Mouse (Mus musculus): ENCODE measurements around the gene Trarg1. TPM values are rescaled to one million over a fixed set of nuclear protein-coding genes. Genes with fewer than 3 reads are reported as not detected.
"Not testable (repeated sequence)": the region's sequence is repeated elsewhere in the genome, so short reads cannot be mapped to it uniquely, and the experiment has no call there.

The Trarg1 gene
- 0.66 and 0.94 TPM in 2 replicates for polyA plus RNA-seq (2015; fragmentation: Nextera tagmentation; extraction: Ambion mirVana)

- H3K4me2 ChIP-seq (ENCODE audit: low read depth, low read length); ATAC-seq; H3K4me1 ChIP-seq (ENCODE audit: control insufficient read depth, insufficient read depth, low read length); H3K36me3 ChIP-seq (ENCODE audit: control insufficient read depth, insufficient read depth, low read length); H3K9ac ChIP-seq (ENCODE audit: low read depth, low read length); H3K4me3 ChIP-seq (ENCODE audit: low read length); H3K27ac ChIP-seq (ENCODE audit: low read length); H3K27me3 ChIP-seq (replicated peaks; ENCODE audit: control insufficient read depth, insufficient read depth, low read length); H3K9me3 ChIP-seq (ENCODE audit: control insufficient read depth, low read length): not testable (repeated sequence)
- WGBS, result 29% methylated on average over 7 of the region's 8 CpGs
Measured at GRCm38 (mm10) chr11:76679508-76679907, at the start of gene Trarg1. Gene Trarg1, plus strand, starts transcription at chr11:76679808.

- no peaks in the 10 kb centered on the region for H3K9me3 ChIP-seq (ENCODE audit: control insufficient read depth, low read length)
- H3K36me3 ChIP-seq (ENCODE audit: control insufficient read depth, insufficient read depth, low read length), result no peaks in the 10 kb centered on the region
- H3K4me1 ChIP-seq (ENCODE audit: control insufficient read depth, insufficient read depth, low read length), result no peaks in the 10 kb centered on the region
- WGBS, result 40% methylated on average over 2 of the region's 2 CpGs
- no peaks in the 10 kb centered on the region for H3K27me3 ChIP-seq (replicated peaks; ENCODE audit: control insufficient read depth, insufficient read depth, low read length)
- no peak overlapping the region for H3K27ac ChIP-seq (ENCODE audit: low read length)
- no peak overlapping the region for H3K4me3 ChIP-seq (ENCODE audit: low read length)
- no peak overlapping the region for H3K4me2 ChIP-seq (ENCODE audit: low read depth, low read length)
- no peak for ATAC-seq
- no peak overlapping the region for H3K9ac ChIP-seq (ENCODE audit: low read depth, low read length)
Measured at GRCm38 (mm10) chr11:76630023-76630422, 49.6 kb upstream of the Trarg1 start.

- H3K27ac ChIP-seq (ENCODE audit: low read length), result no peak overlapping the region
- no peak for ATAC-seq
Measured at GRCm38 (mm10) chr11:76630487-76630886, 49.1 kb upstream of the Trarg1 start.

GRCm38 (mm10) chr11:76639269-76639985 lies 40.2 kb upstream of the Trarg1 start:
- Histone ChIP-seq H3K9me3 (ENCODE audit: control insufficient read depth, low read length) (no peaks in the 10 kb centered on the region), H3K9ac (ENCODE audit: low read depth, low read length) (no peak overlapping the region), H3K4me3 (ENCODE audit: low read length) (no peak overlapping the region), H3K4me2 (ENCODE audit: low read depth, low read length) (no peak overlapping the region), H3K27ac (ENCODE audit: low read length) (no peak overlapping the region), H3K36me3 (ENCODE audit: control insufficient read depth, insufficient read depth, low read length) (no peaks in the 10 kb centered on the region), H3K4me1 (ENCODE audit: control insufficient read depth, insufficient read depth, low read length) (no peaks in the 10 kb centered on the region), H3K27me3 (replicated peaks; ENCODE audit: control insufficient read depth, insufficient read depth, low read length) (no peaks in the 10 kb centered on the region)
- ATAC-seq, result no peak
- WGBS, result 78% methylated on average over 17 of the region's 17 CpGs

More at GRCm38 (mm10) chr11:76630487-76630886, 49.1 kb upstream of the Trarg1 start:
- WGBS, result 74% methylated on average over 5 of the region's 5 CpGs
- Histone ChIP-seq H3K9me3 (ENCODE audit: control insufficient read depth, low read length) (no peaks in the 10 kb centered on the region), H3K4me1 (ENCODE audit: control insufficient read depth, insufficient read depth, low read length) (no peaks in the 10 kb centered on the region), H3K4me2 (ENCODE audit: low read depth, low read length) (no peak overlapping the region), H3K9ac (ENCODE audit: low read depth, low read length) (no peak overlapping the region), H3K36me3 (ENCODE audit: control insufficient read depth, insufficient read depth, low read length) (no peaks in the 10 kb centered on the region), H3K27me3 (replicated peaks; ENCODE audit: control insufficient read depth, insufficient read depth, low read length) (no peaks in the 10 kb centered on the region), H3K4me3 (ENCODE audit: low read length) (no peak overlapping the region)

GRCm38 (mm10) chr11:76640231-76640630 lies 39.4 kb upstream of the Trarg1 start:
- Histone ChIP-seq H3K27me3 (replicated peaks; ENCODE audit: control insufficient read depth, insufficient read depth, low read length) (no peaks in the 10 kb centered on the region), H3K4me1 (ENCODE audit: control insufficient read depth, insufficient read depth, low read length) (no peaks in the 10 kb centered on the region), H3K9ac (ENCODE audit: low read depth, low read length) (no peak overlapping the region), H3K27ac (ENCODE audit: low read length) (no peak overlapping the region), H3K4me3 (ENCODE audit: low read length) (no peak overlapping the region), H3K36me3 (ENCODE audit: control insufficient read depth, insufficient read depth, low read length) (no peaks in the 10 kb centered on the region), H3K9me3 (ENCODE audit: control insufficient read depth, low read length) (no peaks in the 10 kb centered on the region), H3K4me2 (ENCODE audit: low read depth, low read length) (no peak overlapping the region)
- ATAC-seq, result no peak
- WGBS, result 74% methylated on average over 4 of the region's 4 CpGs

- Histone ChIP-seq H3K27me3 (replicated peaks; ENCODE audit: control insufficient read depth, insufficient read depth, low read length) (0 out of 2 replicates have a peak, but pooled peaks cover 3% of the 10 kb centered on the region), H3K9me3 (ENCODE audit: control insufficient read depth, low read length) (no peaks in the 10 kb centered on the region), H3K27ac (ENCODE audit: low read length) (no peak overlapping the region), H3K4me3 (ENCODE audit: low read length) (no peak overlapping the region), H3K4me1 (ENCODE audit: control insufficient read depth, insufficient read depth, low read length) (peaks cover 8% of the 10 kb centered on the region; the same call in 1 of the 2 replicates), H3K9ac (ENCODE audit: low read depth, low read length) (no peak overlapping the region), H3K36me3 (ENCODE audit: control insufficient read depth, insufficient read depth, low read length) (no peaks in the 10 kb centered on the region), H3K4me2 (ENCODE audit: low read depth, low read length) (no peak overlapping the region)
- ATAC-seq, result no peak
- WGBS, result 74% methylated on average over 6 of the region's 6 CpGs
Measured at GRCm38 (mm10) chr11:76644257-76644656, 35.4 kb upstream of the Trarg1 start.

- WGBS, result 76% methylated on average over 9 of the region's 9 CpGs
- H3K4me1 ChIP-seq (ENCODE audit: control insufficient read depth, insufficient read depth, low read length), result peaks cover 8% of the 10 kb centered on the region; the same call in 1 of the 2 replicates
- H3K27me3 ChIP-seq (replicated peaks; ENCODE audit: control insufficient read depth, insufficient read depth, low read length), result 0 out of 2 replicates have a peak, but pooled peaks cover 3% of the 10 kb centered on the region
- ATAC-seq, result no peak
- no peak overlapping the region for H3K9ac ChIP-seq (ENCODE audit: low read depth, low read length)
- H3K4me3 ChIP-seq (ENCODE audit: low read length), result no peak overlapping the region
- H3K36me3 ChIP-seq (ENCODE audit: control insufficient read depth, insufficient read depth, low read length), result no peaks in the 10 kb centered on the region
- H3K27ac ChIP-seq (ENCODE audit: low read length), result no peak overlapping the region
- H3K9me3 ChIP-seq (ENCODE audit: control insufficient read depth, low read length), result no peaks in the 10 kb centered on the region
- H3K4me2 ChIP-seq (ENCODE audit: low read depth, low read length), result no peak overlapping the region
Measured at GRCm38 (mm10) chr11:76645036-76645435, 34.6 kb upstream of the Trarg1 start.

GRCm38 (mm10) chr11:76645955-76646354 lies 33.7 kb upstream of the Trarg1 start:
- no peak overlapping the region for H3K9ac ChIP-seq (ENCODE audit: low read depth, low read length)
- ATAC-seq, result peak; percentile 69
- WGBS, result under 1% methylated on average over 19 of the region's 19 CpGs
- H3K9me3 ChIP-seq (ENCODE audit: control insufficient read depth, low read length), result no peaks in the 10 kb centered on the region
- H3K4me2 ChIP-seq (ENCODE audit: low read depth, low read length), result peak overlapping the region; percentile 55
- H3K27ac ChIP-seq (ENCODE audit: low read length), result no peak overlapping the region
- peak overlapping the region; percentile 34 for H3K4me3 ChIP-seq (ENCODE audit: low read length)
- peaks cover 8% of the 10 kb centered on the region; the same call in 1 of the 2 replicates for H3K4me1 ChIP-seq (ENCODE audit: control insufficient read depth, insufficient read depth, low read length)
- H3K27me3 ChIP-seq (replicated peaks; ENCODE audit: control insufficient read depth, insufficient read depth, low read length), result 0 out of 2 replicates have a peak, but pooled peaks cover 3% of the 10 kb centered on the region
- H3K36me3 ChIP-seq (ENCODE audit: control insufficient read depth, insufficient read depth, low read length), result no peaks in the 10 kb centered on the region

- no peak overlapping the region for H3K4me3 ChIP-seq (ENCODE audit: low read length)
- no peak for ATAC-seq
- WGBS, result 11% methylated on average over 7 of the region's 7 CpGs
Measured at GRCm38 (mm10) chr11:76647062-76647461, 32.5 kb upstream of the Trarg1 start.

More at GRCm38 (mm10) chr11:76647062-76647461, 32.5 kb upstream of the Trarg1 start:
- H3K36me3 ChIP-seq (ENCODE audit: control insufficient read depth, insufficient read depth, low read length), result no peaks in the 10 kb centered on the region
- no peak overlapping the region for H3K9ac ChIP-seq (ENCODE audit: low read depth, low read length)
- H3K27me3 ChIP-seq (replicated peaks; ENCODE audit: control insufficient read depth, insufficient read depth, low read length), result 0 out of 2 replicates have a peak, but pooled peaks cover 3% of the 10 kb centered on the region
- peak overlapping the region; percentile 19; the same call in 1 of the 2 replicates for H3K4me2 ChIP-seq (ENCODE audit: low read depth, low read length)
- no peaks in the 10 kb centered on the region for H3K9me3 ChIP-seq (ENCODE audit: control insufficient read depth, low read length)
- H3K4me1 ChIP-seq (ENCODE audit: control insufficient read depth, insufficient read depth, low read length), result peaks cover 8% of the 10 kb centered on the region; the same call in 1 of the 2 replicates
- H3K27ac ChIP-seq (ENCODE audit: low read length), result no peak overlapping the region
